Mouse (Mus musculus): ENCODE data around the gene Zbtb25. TPM values are rescaled to one million over a fixed set of nuclear protein-coding genes. Genes with fewer than 3 reads are reported as not detected.
A peak's percentile ranks its signal among the peaks of the same experiment; 100 is the strongest.

Gene Zbtb25
- polyA plus RNA-seq, 1 experiment from 2014 or later, result 20.5 TPM

DNA sequence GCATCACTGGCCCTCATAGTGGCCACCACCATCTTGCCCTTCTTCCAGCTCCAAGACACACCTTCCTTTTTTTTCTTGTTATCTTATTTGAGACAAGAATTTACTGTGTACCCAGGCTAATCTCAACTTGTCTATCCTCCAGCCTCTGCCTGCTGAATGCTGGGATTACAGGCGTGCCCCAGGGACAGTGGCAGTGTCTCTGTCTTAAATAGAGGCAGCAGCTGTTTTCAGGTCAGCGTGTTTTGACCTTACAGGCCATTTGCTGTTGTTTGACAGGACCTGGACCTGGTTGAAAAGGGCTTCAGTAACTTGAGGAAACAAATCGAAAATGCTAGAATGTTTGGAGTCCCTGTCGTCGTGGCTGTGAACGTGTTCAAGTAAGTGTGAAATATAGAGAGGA, 58.8 kb downstream of the Zbtb25 start:
- H3K27me3 ChIP-seq (ENCODE audit: control insufficient read depth, insufficient read depth, low read length), result no peaks in the 10 kb centered on the region
- H3K36me3 ChIP-seq (ENCODE audit: control insufficient read depth, insufficient read depth, low read length), result peaks cover 55% of the 10 kb centered on the region
- H3K27ac ChIP-seq (ENCODE audit: low read depth, low read length), result no peak overlapping the region
- no peak for ATAC-seq (ENCODE audit: low FRiP score, low TSS enrichment)
- peaks cover 14% of the 10 kb centered on the region for H3K4me1 ChIP-seq (ENCODE audit: control insufficient read depth, insufficient read depth, low read length)
- no peak overlapping the region for H3K9ac ChIP-seq (ENCODE audit: low read depth, low read length)
- H3K4me2 ChIP-seq (replicated peaks; ENCODE audit: low read depth, low read length), result no peak overlapping the region
- 48% methylated on average over 6 of the region's 6 CpGs for WGBS
- no peak overlapping the region for H3K4me3 ChIP-seq (ENCODE audit: low read length)
- no peaks in the 10 kb centered on the region for H3K9me3 ChIP-seq (ENCODE audit: control insufficient read depth, low read length)

DNA sequence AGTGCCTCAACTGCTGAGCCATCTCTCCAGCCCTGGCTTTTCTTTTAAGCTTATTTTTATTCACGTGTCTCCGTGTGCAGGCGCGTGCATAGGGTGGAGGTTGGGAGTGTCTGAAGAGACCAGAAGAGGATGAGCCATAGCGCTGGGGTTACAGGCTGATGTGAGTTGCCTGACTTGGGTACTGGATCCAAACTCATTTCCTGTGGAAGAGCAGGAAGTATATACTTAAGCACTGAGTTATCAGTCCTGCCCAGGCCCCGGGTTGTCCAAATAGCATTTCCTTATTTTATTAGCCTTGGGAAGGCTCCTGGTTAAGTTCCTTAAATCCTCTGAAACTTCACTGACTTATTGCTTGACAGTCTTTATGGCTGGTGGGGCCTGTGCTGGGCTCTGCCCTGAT, 59.4 kb downstream of the Zbtb25 start:
- ATAC-seq (ENCODE audit: low FRiP score, low TSS enrichment), result no peak
- WGBS, result 68% methylated on average over 6 of the region's 6 CpGs
- H3K9ac ChIP-seq (ENCODE audit: low read depth, low read length), result no peak overlapping the region
- no peaks in the 10 kb centered on the region for H3K27me3 ChIP-seq (ENCODE audit: control insufficient read depth, insufficient read depth, low read length)
- no peak overlapping the region for H3K4me2 ChIP-seq (replicated peaks; ENCODE audit: low read depth, low read length)
- H3K4me1 ChIP-seq (ENCODE audit: control insufficient read depth, insufficient read depth, low read length), result peaks cover 14% of the 10 kb centered on the region
- H3K27ac ChIP-seq (ENCODE audit: low read depth, low read length), result no peak overlapping the region
- H3K9me3 ChIP-seq (ENCODE audit: control insufficient read depth, low read length), result no peaks in the 10 kb centered on the region
- peaks cover 51% of the 10 kb centered on the region for H3K36me3 ChIP-seq (ENCODE audit: control insufficient read depth, insufficient read depth, low read length)
- no peak overlapping the region for H3K4me3 ChIP-seq (ENCODE audit: low read length)

- no peak overlapping the region for H3K4me2 ChIP-seq (replicated peaks; ENCODE audit: low read depth, low read length)
- no peak overlapping the region for H3K4me3 ChIP-seq (ENCODE audit: low read length)
- peaks cover 37% of the 10 kb centered on the region; the same call in 1 of the 2 replicates for H3K36me3 ChIP-seq (ENCODE audit: control insufficient read depth, insufficient read depth, low read length)
- ATAC-seq (ENCODE audit: low FRiP score, low TSS enrichment), result no peak
- no peaks in the 10 kb centered on the region for H3K9me3 ChIP-seq (ENCODE audit: control insufficient read depth, low read length)
- H3K27me3 ChIP-seq (ENCODE audit: control insufficient read depth, insufficient read depth, low read length), result no peaks in the 10 kb centered on the region
- 69% methylated on average over 5 of the region's 5 CpGs for WGBS
- H3K27ac ChIP-seq (ENCODE audit: low read depth, low read length), result peak overlapping the region; percentile 72; the same call in 1 of the 2 replicates
- H3K4me1 ChIP-seq (ENCODE audit: control insufficient read depth, insufficient read depth, low read length), result peaks cover 14% of the 10 kb centered on the region
- no peak overlapping the region for H3K9ac ChIP-seq (ENCODE audit: low read depth, low read length)
Observed at GRCm38 (mm10) chr12:76308436-76308835, 61.0 kb downstream of the Zbtb25 start.

DNA sequence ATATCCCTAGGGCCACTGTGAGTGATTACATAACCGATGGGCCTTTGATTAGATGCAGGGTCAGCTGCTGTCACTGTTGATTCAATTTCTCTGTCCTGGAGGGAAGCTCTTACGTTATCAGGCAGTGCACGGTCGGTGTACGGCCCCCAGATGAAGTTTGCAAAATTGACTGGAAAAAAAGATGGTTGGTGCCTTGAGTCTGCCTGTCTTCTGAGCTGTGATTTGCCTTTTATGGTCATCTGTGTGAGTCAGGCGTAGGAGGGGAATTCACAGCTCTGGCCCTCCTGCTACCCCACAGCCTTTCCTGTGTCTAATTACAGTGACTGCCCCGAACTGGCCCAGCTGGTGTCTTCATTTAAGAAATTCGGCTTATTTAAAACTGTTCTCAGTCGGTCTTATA, 61.4 kb downstream of the Zbtb25 start:
- H3K4me1 ChIP-seq (ENCODE audit: control insufficient read depth, insufficient read depth, low read length), result peaks cover 14% of the 10 kb centered on the region
- H3K27me3 ChIP-seq (ENCODE audit: control insufficient read depth, insufficient read depth, low read length), result no peaks in the 10 kb centered on the region
- WGBS, result 15% methylated on average over 9 of the region's 9 CpGs
- no peak overlapping the region for H3K9ac ChIP-seq (ENCODE audit: low read depth, low read length)
- no peaks in the 10 kb centered on the region for H3K9me3 ChIP-seq (ENCODE audit: control insufficient read depth, low read length)
- H3K4me3 ChIP-seq (ENCODE audit: low read length), result no peak overlapping the region
- no peak overlapping the region for H3K4me2 ChIP-seq (replicated peaks; ENCODE audit: low read depth, low read length)
- peaks cover 40% of the 10 kb centered on the region for H3K36me3 ChIP-seq (ENCODE audit: control insufficient read depth, insufficient read depth, low read length)
- H3K27ac ChIP-seq (ENCODE audit: low read depth, low read length), result peak overlapping the region; percentile 72; the same call in 1 of the 2 replicates
- ATAC-seq (ENCODE audit: low FRiP score, low TSS enrichment), result peak; percentile 81

DNA sequence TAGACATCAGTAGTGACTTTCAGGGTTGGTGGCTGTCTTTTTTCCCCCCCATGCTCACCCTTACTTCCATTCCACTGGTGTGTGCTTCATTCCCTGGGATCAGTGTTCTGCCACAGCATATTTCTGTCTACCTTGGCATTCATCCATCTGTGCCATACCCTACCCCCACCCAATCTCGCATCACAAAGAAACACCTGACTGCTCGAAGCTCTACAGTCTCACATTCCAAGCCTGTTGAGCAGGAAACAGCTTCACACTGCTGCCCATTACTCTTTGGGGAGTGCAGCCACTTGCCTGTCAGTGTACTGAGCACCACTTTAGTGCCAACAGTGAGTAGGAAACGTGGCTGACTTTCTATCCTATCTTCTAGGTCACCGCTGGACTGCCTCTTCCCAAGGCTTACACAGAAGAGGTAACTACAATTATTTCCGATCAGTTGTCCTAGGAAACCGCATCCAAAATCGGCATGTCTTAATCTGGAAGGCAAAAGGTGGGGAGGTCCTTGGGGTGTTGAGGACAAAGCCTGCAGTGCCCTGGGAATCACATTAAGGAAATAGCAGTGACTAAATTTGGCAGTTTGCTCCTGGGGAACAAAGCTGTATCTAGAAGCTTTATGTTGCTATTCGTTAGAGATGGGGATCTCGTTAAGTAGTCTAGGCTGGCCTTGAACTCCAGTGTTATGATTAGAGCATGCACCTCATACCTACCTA, 62.4 kb downstream of the Zbtb25 start:
- Histone ChIP-seq H3K36me3 (ENCODE audit: control insufficient read depth, insufficient read depth, low read length) (peaks cover 38% of the 10 kb centered on the region), H3K4me3 (ENCODE audit: low read length) (no peak overlapping the region), H3K9me3 (ENCODE audit: control insufficient read depth, low read length) (no peaks in the 10 kb centered on the region), H3K27ac (ENCODE audit: low read depth, low read length) (peak overlapping the region; percentile 72; the same call in 1 of the 2 replicates), H3K27me3 (ENCODE audit: control insufficient read depth, insufficient read depth, low read length) (no peaks in the 10 kb centered on the region), H3K9ac (ENCODE audit: low read depth, low read length) (no peak overlapping the region), H3K4me2 (replicated peaks; ENCODE audit: low read depth, low read length) (no peak overlapping the region), H3K4me1 (ENCODE audit: control insufficient read depth, insufficient read depth, low read length) (peaks cover 14% of the 10 kb centered on the region)
- WGBS, result 60% methylated on average over 9 of the region's 9 CpGs
- ATAC-seq (ENCODE audit: low FRiP score, low TSS enrichment), result peak; percentile 22; the same call in 1 of the 2 replicates

- no peak overlapping the region for H3K9ac ChIP-seq (ENCODE audit: low read depth, low read length)
- WGBS, result 92% methylated on average over 8 of the region's 8 CpGs
Observed at GRCm38 (mm10) chr12:76305107-76305506, 64.3 kb downstream of the Zbtb25 start.

GRCm38 (mm10) chr12:76304199-76304598, 65.2 kb downstream of the Zbtb25 start:
- 71% methylated on average over 4 of the region's 4 CpGs for WGBS
- ATAC-seq (ENCODE audit: low FRiP score, low TSS enrichment), result no peak
- Histone ChIP-seq H3K9me3 (ENCODE audit: control insufficient read depth, low read length) (no peaks in the 10 kb centered on the region), H3K4me3 (ENCODE audit: low read length) (no peak overlapping the region), H3K27me3 (ENCODE audit: control insufficient read depth, insufficient read depth, low read length) (no peaks in the 10 kb centered on the region), H3K36me3 (ENCODE audit: control insufficient read depth, insufficient read depth, low read length) (peaks cover 44% of the 10 kb centered on the region), H3K27ac (ENCODE audit: low read depth, low read length) (no peak overlapping the region), H3K9ac (ENCODE audit: low read depth, low read length) (no peak overlapping the region), H3K4me2 (replicated peaks; ENCODE audit: low read depth, low read length) (no peak overlapping the region), H3K4me1 (ENCODE audit: control insufficient read depth, insufficient read depth, low read length) (peaks cover 14% of the 10 kb centered on the region)

More at GRCm38 (mm10) chr12:76305107-76305506, 64.3 kb downstream of the Zbtb25 start:
- Histone ChIP-seq H3K27ac (ENCODE audit: low read depth, low read length) (no peak overlapping the region), H3K9me3 (ENCODE audit: control insufficient read depth, low read length) (no peaks in the 10 kb centered on the region), H3K36me3 (ENCODE audit: control insufficient read depth, insufficient read depth, low read length) (peaks cover 42% of the 10 kb centered on the region), H3K27me3 (ENCODE audit: control insufficient read depth, insufficient read depth, low read length) (no peaks in the 10 kb centered on the region), H3K4me1 (ENCODE audit: control insufficient read depth, insufficient read depth, low read length) (peaks cover 14% of the 10 kb centered on the region), H3K4me3 (ENCODE audit: low read length) (no peak overlapping the region), H3K4me2 (replicated peaks; ENCODE audit: low read depth, low read length) (no peak overlapping the region)
- no peak for ATAC-seq (ENCODE audit: low FRiP score, low TSS enrichment)

DNA sequence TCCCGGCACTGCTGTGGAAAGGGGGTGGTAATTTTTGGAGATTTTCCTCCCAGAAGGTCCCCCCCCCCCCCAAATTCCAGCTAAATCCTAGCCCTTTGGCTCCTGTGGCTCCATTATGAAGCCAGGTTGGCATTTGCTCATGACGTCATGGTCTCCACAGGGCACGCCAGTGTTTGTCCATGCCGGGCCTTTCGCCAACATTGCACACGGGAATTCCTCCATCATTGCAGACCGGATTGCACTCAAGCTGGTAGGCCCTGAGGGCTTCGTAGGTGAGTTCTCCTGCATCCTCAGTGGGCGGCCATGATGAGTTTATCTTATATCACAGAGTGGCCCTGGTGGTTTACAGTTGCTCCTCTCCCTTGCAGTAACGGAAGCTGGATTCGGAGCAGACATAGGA, 65.9 kb downstream of the Zbtb25 start:
- Histone ChIP-seq H3K36me3 (ENCODE audit: control insufficient read depth, insufficient read depth, low read length) (peaks cover 47% of the 10 kb centered on the region), H3K9me3 (ENCODE audit: control insufficient read depth, low read length) (no peaks in the 10 kb centered on the region), H3K27ac (ENCODE audit: low read depth, low read length) (no peak overlapping the region)

DNA sequence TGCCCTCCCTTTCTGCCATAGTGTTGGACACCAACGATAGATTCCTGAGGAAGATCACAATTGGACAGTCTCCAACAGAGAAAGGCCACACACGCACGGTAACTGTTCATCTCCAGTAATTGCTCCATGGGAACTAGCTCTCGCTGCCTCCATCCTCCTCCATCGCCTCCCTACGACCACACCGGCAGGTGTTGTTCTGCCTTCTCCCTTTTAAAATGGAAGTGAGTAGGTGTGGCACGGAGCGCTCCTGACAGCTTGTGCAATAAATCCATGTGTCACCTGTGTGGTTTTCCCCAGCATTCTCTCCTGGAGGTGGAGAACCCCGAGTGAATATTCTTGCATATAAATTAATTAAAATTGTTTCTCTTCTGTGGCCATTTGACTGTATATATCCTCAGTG, 69.0 kb downstream of the Zbtb25 start:
- peaks cover 60% of the 10 kb centered on the region for H3K36me3 ChIP-seq (ENCODE audit: control insufficient read depth, insufficient read depth, low read length)
- H3K27me3 ChIP-seq (ENCODE audit: control insufficient read depth, insufficient read depth, low read length), result no peaks in the 10 kb centered on the region
- no peaks in the 10 kb centered on the region for H3K9me3 ChIP-seq (ENCODE audit: control insufficient read depth, low read length)
- no peak overlapping the region for H3K4me2 ChIP-seq (replicated peaks; ENCODE audit: low read depth, low read length)
- H3K27ac ChIP-seq (ENCODE audit: low read depth, low read length), result no peak overlapping the region
- no peak overlapping the region for H3K9ac ChIP-seq (ENCODE audit: low read depth, low read length)
- 88% methylated on average over 10 of the region's 10 CpGs for WGBS
- H3K4me3 ChIP-seq (ENCODE audit: low read length), result no peak overlapping the region
- ATAC-seq (ENCODE audit: low FRiP score, low TSS enrichment), result no peak
- no peaks in the 10 kb centered on the region for H3K4me1 ChIP-seq (ENCODE audit: control insufficient read depth, insufficient read depth, low read length)

More for the DNA sequence above, 65.9 kb downstream of the Zbtb25 start:
- Histone ChIP-seq H3K9ac (ENCODE audit: low read depth, low read length) (no peak overlapping the region), H3K4me1 (ENCODE audit: control insufficient read depth, insufficient read depth, low read length) (peaks cover 12% of the 10 kb centered on the region), H3K4me2 (replicated peaks; ENCODE audit: low read depth, low read length) (no peak overlapping the region), H3K27me3 (ENCODE audit: control insufficient read depth, insufficient read depth, low read length) (no peaks in the 10 kb centered on the region), H3K4me3 (ENCODE audit: low read length) (no peak overlapping the region)
- 93% methylated on average over 11 of the region's 11 CpGs for WGBS
- ATAC-seq (ENCODE audit: low FRiP score, low TSS enrichment), result no peak

All from kidney, embryonic 14.5 days (tissue).